Mouse (Mus musculus): Measurements from ENCODE around the gene Atf6b. TPM values are rescaled to one million over a fixed set of nuclear protein-coding genes. Genes with fewer than 3 reads are reported as not detected.
A peak's percentile ranks its signal among the peaks of the same experiment; 100 is the strongest.

Atf6b gene
- total and polyA plus RNA-seq, 3 experiments = 18.9 to 59.6 (median 34.3) TPM

DNA sequence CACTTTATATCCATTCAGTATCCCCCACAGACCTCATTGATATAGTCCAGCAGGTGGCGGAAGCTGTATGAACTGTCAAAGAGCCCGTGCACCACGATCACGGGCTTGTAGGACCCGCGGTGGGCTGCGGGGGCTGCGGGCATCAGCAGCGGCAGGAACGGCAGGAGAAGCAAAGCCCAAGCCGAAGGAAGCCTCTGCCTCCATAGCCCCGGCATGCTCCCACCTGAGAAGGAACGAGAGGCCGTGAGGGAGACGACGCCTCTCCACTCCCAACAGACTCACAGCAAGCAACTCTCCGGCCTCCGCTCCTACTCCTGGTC is 20.2 kb upstream of the Atf6b start:
- Histone ChIP-seq H3K4me2 (ENCODE audit: insufficient read depth, low read depth, poor library complexity, severe bottlenecking) (peak overlapping the region; percentile 75), H3K4me1 (ENCODE audit: control insufficient read depth in 1 of 2, insufficient read depth in 2 of 2) (peaks cover 2 to 3% of the 10 kb centered on the region in 2 experiments; a peak in 2 of 4 replicates), H3K27me3 (replicated peaks) (peaks cover 45% of the 10 kb centered on the region), H3K36me3 (replicated peaks in 1 of 2; ENCODE audit: control insufficient read depth in 1 of 2, insufficient read depth in 1 of 2, low read length in 1 of 2) (no peaks in the 10 kb centered on the region), H3K27ac (ENCODE audit: insufficient read depth, low read depth) (no peak overlapping the region), H3K79me2 (replicated peaks; ENCODE audit: control insufficient read depth, extremely low read depth, insufficient read depth, poor library complexity, severe bottlenecking) (no peaks in the 10 kb centered on the region), H3K9ac (ENCODE audit: insufficient read depth, low read depth) (peak overlapping the region; percentile 10; the same call in 1 of the 2 replicates), H3K4me3 (replicated peaks in 1 of 3; ENCODE audit: low read depth in 2 of 3, low read length in 2 of 3, poor library complexity in 1 of 3) (peak overlapping the region in 2 of 3 experiments; percentile 48 to 49), H3K9me3 (replicated peaks; ENCODE audit: low read length) (peaks cover 2% of the 10 kb centered on the region)
- dilution Hi-C loops (cut with MboI; ENCODE audit: extremely low pct_ligation_motif_present, extremely low pct_unique_long_range_greater_than_20kb, low sequenced_read_pairs) = no loop called here
- TF ChIP-seq RAD21 (IDR thresholded peaks at IDR 0.05; ENCODE audit: low read depth, low read length) (peak; percentile 15), SMC3 (IDR thresholded peaks at IDR 0.05; ENCODE audit: low read depth, low read length) (peak; percentile 27), E2F4 (IDR thresholded peaks at IDR 0.05; ENCODE audit: insufficient replicate concordance, low read depth, low read length) (no peak), CTCF (conservative IDR thresholded peaks at IDR 0.05 in 1 of 2, IDR thresholded peaks at IDR 0.05 in 1 of 2; ENCODE audit: low read depth in 2 of 2, low read length in 2 of 2) (peak in 1 of 2 experiments; percentile 44; a peak in 2 of 4 replicates)
- DNase-seq (ENCODE audit: extremely low read depth) = no peak
- in situ Hi-C loops (cut with MboI; ENCODE audit: low pct_ligation_motif_present, low pct_unique_long_range_greater_than_20kb, low sequenced_read_pairs) = no loop called here

DNA sequence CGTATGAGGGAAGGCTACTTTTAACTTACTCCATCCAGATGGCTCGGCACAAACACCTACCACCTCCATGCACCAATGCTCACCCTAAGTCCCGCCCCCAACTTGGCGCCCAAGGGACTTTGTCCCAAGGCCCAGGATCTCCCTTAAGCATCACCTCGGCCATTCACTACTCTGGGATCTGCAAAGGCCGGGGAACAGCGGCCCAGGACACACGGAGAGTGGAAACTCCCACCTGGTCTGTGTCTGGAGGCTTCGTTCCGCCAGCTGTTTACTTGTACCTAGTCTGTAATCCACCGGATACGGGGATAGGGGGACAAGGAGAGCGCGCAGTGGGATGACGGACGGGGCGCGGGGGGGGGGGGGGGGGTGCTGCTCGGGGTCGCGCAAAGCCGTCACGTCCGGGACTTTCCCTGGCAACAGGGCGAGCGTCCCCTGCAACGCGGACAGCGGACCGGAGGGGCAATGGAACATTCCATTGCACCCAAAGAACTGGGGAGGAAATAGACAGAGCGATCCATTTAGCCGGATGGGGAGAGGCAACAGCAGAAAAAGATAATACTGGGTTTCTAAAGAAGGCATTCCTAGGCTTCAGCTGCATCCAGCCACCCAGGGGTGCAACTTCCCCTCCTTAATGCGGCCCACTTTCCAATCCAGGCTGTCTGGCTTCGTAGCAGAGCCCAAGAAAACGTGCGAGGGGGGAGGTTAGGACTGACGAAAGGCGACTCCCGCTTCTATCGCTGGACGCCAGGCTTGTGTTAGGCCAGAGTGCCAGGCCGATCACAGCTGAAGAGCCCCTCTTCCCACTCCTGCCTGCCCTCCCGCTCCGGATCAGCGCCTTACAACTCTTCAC is 19.6 kb upstream of the Atf6b start:
- Histone ChIP-seq H3K4me2 (ENCODE audit: insufficient read depth, low read depth, poor library complexity, severe bottlenecking) (peak overlapping the region; percentile 75), H3K27me3 (replicated peaks) (peaks cover 48% of the 10 kb centered on the region), H3K9me3 (replicated peaks; ENCODE audit: low read length) (peaks cover 2% of the 10 kb centered on the region), H3K36me3 (replicated peaks in 1 of 2; ENCODE audit: control insufficient read depth in 1 of 2, insufficient read depth in 1 of 2, low read length in 1 of 2) (no peaks in the 10 kb centered on the region), H3K79me2 (replicated peaks; ENCODE audit: control insufficient read depth, extremely low read depth, insufficient read depth, poor library complexity, severe bottlenecking) (no peaks in the 10 kb centered on the region), H3K4me3 (replicated peaks in 1 of 3; ENCODE audit: low read depth in 2 of 3, low read length in 2 of 3, poor library complexity in 1 of 3) (peak overlapping the region in 2 of 3 experiments; percentile 48 to 49), H3K4me1 (ENCODE audit: control insufficient read depth in 1 of 2, insufficient read depth in 2 of 2) (peaks cover 2 to 3% of the 10 kb centered on the region in 2 experiments; a peak in 2 of 4 replicates), H3K9ac (ENCODE audit: insufficient read depth, low read depth) (peak overlapping the region; percentile 10), H3K27ac (ENCODE audit: insufficient read depth, low read depth) (no peak overlapping the region)
- TF ChIP-seq MXI1 (IDR thresholded peaks at IDR 0.05; ENCODE audit: low read depth, low read length) = peak; percentile 64
- 0 out of 2 replicates have a peak, but pooled peaks have one; percentile 16 for TF ChIP-seq ELF1 (IDR thresholded peaks at IDR 0.05; ENCODE audit: low read depth, low read length)
- peak; percentile 92; the same call in 1 of the 2 replicates for TF ChIP-seq CHD1 (IDR thresholded peaks at IDR 0.05; ENCODE audit: low read depth, low read length)
- no peak for TF ChIP-seq MAX (IDR thresholded peaks at IDR 0.05; ENCODE audit: low read length)
- in situ Hi-C loops (cut with MboI; ENCODE audit: low pct_ligation_motif_present, low pct_unique_long_range_greater_than_20kb, low sequenced_read_pairs) = no loop called here
- dilution Hi-C loops (cut with MboI; ENCODE audit: extremely low pct_ligation_motif_present, extremely low pct_unique_long_range_greater_than_20kb, low sequenced_read_pairs) = no loop called here
- DNase-seq (ENCODE audit: extremely low read depth) = no peak

DNA sequence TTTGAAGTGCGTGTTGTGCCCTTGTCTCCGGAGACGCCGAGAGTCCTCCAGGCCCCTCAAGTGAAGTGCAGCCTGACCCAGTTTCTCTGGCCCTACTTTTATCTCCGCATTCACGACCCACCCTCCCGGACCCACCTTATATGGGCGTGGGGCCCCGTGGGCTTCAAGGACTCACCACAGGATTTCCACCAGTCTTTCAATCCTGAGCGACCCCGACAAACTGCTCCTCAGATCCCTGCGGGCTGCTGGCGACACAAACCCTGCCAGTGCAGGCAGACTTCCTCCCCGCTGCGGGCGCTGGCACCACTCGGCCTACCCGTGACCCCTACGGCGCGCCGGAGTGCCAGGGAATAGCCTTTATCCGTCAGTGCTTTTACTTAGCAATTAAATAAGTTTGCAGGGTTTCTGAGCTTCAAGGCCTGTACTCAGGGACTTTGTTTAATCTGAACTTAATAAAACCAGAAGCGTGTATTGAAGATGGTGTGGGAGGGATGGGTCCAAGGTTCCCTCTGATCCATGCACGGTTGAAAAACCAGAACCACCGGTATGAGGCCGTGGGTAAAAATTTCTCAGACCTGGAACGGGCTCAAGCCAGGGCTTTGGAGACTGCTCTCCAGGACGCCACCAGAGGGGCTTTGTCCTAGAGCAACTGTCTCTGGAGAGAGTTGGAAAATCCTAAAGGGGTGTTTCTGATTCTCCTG is 18.9 kb upstream of the Atf6b start, which contains the start of gene Ppt2:
Gene Ppt2 (minus strand): TSS at position 568 of the 701 bp plus-strand sequence.
- H3K4me2 ChIP-seq (ENCODE audit: insufficient read depth, low read depth, poor library complexity, severe bottlenecking) = peak within 1 kb of the TSS; percentile 75
- TF ChIP-seq USF1 (IDR thresholded peaks at IDR 0.05; ENCODE audit: low read depth, low read length) (no peak), EP300 (IDR thresholded peaks at IDR 0.05; ENCODE audit: low read length) (no peak), MAFK (IDR thresholded peaks at IDR 0.05; ENCODE audit: insufficient replicate concordance, low read length) (no peak), MXI1 (IDR thresholded peaks at IDR 0.05; ENCODE audit: low read depth, low read length) (no peak), JUN (IDR thresholded peaks at IDR 0.05; ENCODE audit: insufficient read depth, low read depth, low read length) (no peak), SIN3A (IDR thresholded peaks at IDR 0.05; ENCODE audit: low read length) (no peak), E2F4 (IDR thresholded peaks at IDR 0.05; ENCODE audit: insufficient replicate concordance, low read depth, low read length) (no peak), ZKSCAN1 (IDR thresholded peaks at IDR 0.05; ENCODE audit: borderline replicate concordance, low read depth, low read length) (no peak), IRF4 (IDR thresholded peaks at IDR 0.05; ENCODE audit: low read depth, low read length) (no peak), RCOR1 (conservative IDR thresholded peaks at IDR 0.05; ENCODE audit: low read depth, low read length) (no peak)
- in situ Hi-C loops (cut with MboI; ENCODE audit: low pct_ligation_motif_present, low pct_unique_long_range_greater_than_20kb, low sequenced_read_pairs) = no loop called here
- no peak for DNase-seq (ENCODE audit: extremely low read depth)
- H3K36me3 ChIP-seq (replicated peaks in 1 of 2; ENCODE audit: control insufficient read depth in 1 of 2, insufficient read depth in 1 of 2, low read length in 1 of 2) = no peaks in the 10 kb centered on the region
- H3K79me2 ChIP-seq (replicated peaks; ENCODE audit: control insufficient read depth, extremely low read depth, insufficient read depth, poor library complexity, severe bottlenecking) = no peaks in the 10 kb centered on the region
- H3K9me3 ChIP-seq (replicated peaks; ENCODE audit: low read length) = peaks cover 2% of the 10 kb centered on the region
- no peak within 1 kb of the TSS for H3K9ac ChIP-seq (ENCODE audit: insufficient read depth, low read depth)
- H3K27me3 ChIP-seq (replicated peaks) = peaks cover 53% of the 10 kb centered on the region
- peaks cover 2 to 3% of the 10 kb centered on the region in 2 experiments; a peak in 2 of 4 replicates for H3K4me1 ChIP-seq (ENCODE audit: control insufficient read depth in 1 of 2, insufficient read depth in 2 of 2)
- H3K4me3 ChIP-seq (replicated peaks in 1 of 3; ENCODE audit: low read depth in 2 of 3, low read length in 2 of 3, poor library complexity in 1 of 3) = peak within 1 kb of the TSS in 2 of 3 experiments; percentile 43 to 49
- no peak within 1 kb of the TSS for H3K27ac ChIP-seq (ENCODE audit: insufficient read depth, low read depth)
- dilution Hi-C loops (cut with MboI; ENCODE audit: extremely low pct_ligation_motif_present, extremely low pct_unique_long_range_greater_than_20kb, low sequenced_read_pairs) = no loop called here

Measured in CH12.LX (cell line).